Mouse (Mus musculus) cerebellum, adult 11-12 months (tissue): ENCODE data around the gene Nfkbil1.
A peak's percentile ranks its signal among the peaks of the same experiment; 100 is the strongest.

ENCODE experiments used
- DNase-seq: peaks from one replicate; pipeline ENCODE4 v3.0.0; 2022

Nfkbil1 gene

DNA sequence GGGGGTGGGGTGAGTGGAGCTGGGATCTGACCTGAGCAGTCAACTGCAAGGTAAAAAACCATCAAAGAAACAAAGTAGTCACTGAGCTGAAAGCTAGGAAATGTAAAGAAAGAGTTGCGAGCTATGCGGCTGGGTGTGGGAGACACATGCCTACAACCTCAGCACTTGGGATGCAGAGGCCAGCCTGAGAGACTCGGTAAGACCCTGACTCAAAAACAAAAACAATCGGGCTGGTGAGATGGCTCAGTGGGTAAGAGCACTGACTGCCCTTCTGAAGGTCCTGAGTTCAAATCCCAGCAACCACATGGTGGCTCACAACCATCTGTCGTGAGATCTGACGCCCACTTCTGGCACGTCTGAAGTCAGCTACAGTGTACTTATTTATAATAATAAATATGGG lies 1.5 kb downstream of the Nfkbil1 start:
- peak; percentile 37 for DNase-seq

GRCm38 (mm10) chr17:35233114-35233980 lies 2.2 kb downstream of the Nfkbil1 start, which contains the start of gene Atp6v1g2:
Atp6v1g2 (plus strand) TSS chr17:35233660.
- peak; percentile 43 for DNase-seq

DNA sequence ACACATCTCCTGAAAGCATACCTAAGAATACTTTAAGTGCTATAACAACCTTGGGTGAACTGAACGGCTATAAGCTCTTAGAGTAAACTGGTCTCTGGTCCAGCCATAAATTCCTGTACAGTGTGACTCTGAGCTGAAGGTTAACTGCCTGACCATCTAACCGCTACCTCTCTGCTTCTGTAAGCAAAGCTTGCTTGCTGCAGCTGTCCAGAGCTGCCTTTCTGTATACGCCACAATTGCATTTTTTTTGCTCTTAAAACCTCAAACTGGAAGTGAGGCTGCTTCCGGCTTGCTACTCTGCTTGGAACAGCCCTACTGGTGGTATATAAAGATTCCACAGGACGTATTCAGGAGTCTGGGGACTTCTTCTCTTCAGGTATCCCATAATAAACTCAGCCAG lies 2.9 kb downstream of the Nfkbil1 start:
- DNase-seq, result no peak

GRCm38 (mm10) chr17:35232043-35232442 lies 3.5 kb downstream of the Nfkbil1 start:
- peak; percentile 68 for DNase-seq

DNA sequence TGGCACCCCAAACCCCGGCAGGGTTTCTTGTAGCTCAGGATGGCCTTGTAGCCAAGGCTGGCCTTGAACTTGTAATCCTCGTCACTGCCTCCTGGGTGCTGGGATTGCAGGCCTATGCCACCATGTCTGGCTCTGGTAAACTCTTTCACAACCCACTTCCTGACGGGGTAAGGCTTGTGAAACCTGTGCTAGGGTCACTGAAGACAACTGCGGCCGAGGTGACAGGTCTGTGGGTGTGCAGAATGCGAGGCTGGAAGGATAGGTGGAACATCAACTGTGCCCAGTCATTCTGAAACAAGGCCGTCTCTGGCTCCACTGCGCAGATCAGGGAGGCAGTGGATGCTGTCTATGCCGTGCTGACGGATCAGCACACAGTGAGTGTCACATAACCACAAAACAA lies 4.6 kb downstream of the Nfkbil1 start:
- DNase-seq, result peak; percentile 18

GRCm38 (mm10) chr17:35226561-35227046 lies 9.0 kb downstream of the Nfkbil1 start:
- no peak for DNase-seq

DNA sequence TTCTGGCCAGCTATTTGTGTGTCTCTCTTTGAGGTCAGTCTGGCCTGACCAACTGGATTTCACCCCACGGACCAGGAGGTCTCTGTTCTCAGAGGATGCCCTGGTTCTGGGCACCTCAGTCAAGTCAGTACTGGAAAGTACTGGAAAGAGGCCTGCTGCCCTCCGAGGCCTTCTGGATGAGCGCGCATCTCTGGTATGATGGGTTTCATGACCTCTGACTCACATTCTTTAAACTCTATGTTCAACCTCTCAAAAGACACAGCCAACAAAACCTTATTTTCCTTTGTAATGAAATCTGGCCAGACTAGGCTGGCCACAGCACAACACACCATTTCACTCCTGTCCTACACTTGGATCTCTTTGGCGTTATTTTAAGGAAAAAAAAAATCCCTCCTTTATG lies 10.1 kb downstream of the Nfkbil1 start:
- no peak for DNase-seq

- no peak for DNase-seq
These were observed 11.0 kb downstream of the Nfkbil1 start for GRCm38 (mm10) chr17:35224641-35225040.

DNA sequence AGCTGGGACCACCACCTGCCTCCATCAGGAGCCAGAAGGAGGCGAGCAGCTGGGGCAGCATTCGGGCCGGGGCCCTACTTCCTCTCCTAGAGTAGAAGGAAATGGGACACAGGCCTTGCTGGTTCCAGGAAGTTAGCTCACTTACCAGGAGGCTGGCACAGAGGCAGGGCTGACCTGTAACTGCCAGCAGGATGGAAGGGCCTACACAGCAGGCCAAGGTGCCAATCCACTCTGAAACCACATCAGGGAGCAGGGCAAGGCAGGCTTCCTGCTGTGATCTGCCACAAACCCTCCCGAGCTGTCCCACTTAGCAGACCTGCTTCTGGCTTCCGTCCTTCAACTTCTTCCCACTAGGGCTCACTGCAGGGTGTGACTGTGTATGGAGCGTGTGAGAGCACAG lies 13.3 kb downstream of the Nfkbil1 start:
- DNase-seq, result peak; percentile 14

DNA sequence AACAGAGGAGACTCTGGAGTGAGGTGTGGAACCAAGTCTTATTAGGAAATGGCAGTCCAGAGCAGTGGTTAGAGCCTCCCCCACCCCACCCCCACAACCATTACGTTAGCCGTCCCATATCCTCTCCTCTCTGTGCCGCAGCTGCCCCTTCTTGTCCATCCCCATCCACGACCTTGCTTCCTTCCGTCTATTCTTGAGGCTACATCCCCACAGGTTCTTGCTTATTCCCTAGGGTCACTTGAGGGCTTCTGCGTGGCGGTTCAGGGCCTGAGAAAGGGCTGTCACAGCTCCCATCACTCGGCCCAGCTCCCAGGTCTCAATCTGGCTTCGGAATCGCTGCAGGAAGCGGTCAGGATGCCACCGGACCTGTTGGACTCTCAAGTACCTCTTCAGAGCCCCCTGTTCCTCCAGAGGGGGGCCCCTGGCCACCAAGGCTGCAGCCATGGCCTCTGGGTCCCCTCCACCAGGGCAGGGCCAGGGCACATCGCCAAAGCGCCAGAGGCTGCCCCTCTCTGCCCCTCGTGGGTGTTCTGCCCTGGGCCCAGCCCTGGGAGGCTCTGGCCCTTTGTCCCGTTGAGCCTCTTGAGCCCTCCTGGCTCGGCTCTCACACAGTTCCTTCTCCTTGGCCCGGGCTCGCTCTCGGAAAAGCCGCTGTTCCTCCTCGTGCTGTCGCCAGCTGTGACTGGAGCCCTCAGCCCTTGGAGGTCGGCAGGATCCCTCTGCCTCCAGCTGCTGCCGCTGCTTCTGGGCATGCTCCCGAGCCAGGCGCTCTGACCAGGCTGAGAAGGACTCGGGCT lies 15.2 kb downstream of the Nfkbil1 start, which contains the start of gene Gm16181:
Gm16181 (plus strand) TSS at position 679 of the 797 bp plus-strand sequence.
- peak; percentile 12 for DNase-seq

GRCm38 (mm10) chr17:35219601-35220041 lies 16.0 kb downstream of the Nfkbil1 start:
- DNase-seq, result peak; percentile 13

- DNase-seq, result no peak
These were observed 16.9 kb downstream of the Nfkbil1 start for GRCm38 (mm10) chr17:35218516-35219193.

DNA sequence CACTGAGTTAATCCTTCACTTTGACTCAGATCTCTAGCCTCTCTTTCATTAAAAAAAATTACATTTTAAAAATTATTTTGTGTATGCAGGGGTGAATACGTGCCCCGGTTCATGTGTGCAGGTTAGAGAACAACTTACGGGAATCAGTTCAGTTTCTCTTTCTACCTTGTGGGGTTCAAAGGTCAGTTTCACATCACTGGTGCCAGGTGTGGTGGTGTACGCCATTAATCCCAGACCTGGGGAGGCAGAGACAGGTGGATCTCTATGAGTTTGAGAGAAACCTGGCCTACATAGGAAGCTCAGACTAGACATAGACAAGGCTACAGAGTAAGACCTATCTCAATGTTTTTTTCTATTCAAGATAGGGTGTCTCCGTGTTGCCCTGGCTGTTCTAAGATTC lies 22.5 kb downstream of the Nfkbil1 start:
- no peak for DNase-seq

- DNase-seq, result no peak
These were observed 25.0 kb downstream of the Nfkbil1 start for GRCm38 (mm10) chr17:35210593-35210992.

- no peak for DNase-seq
These were observed 25.6 kb downstream of the Nfkbil1 start for GRCm38 (mm10) chr17:35209785-35210535.

- DNase-seq, result no peak
These were observed 30.2 kb downstream of the Nfkbil1 start for GRCm38 (mm10) chr17:35205380-35205769.

DNA sequence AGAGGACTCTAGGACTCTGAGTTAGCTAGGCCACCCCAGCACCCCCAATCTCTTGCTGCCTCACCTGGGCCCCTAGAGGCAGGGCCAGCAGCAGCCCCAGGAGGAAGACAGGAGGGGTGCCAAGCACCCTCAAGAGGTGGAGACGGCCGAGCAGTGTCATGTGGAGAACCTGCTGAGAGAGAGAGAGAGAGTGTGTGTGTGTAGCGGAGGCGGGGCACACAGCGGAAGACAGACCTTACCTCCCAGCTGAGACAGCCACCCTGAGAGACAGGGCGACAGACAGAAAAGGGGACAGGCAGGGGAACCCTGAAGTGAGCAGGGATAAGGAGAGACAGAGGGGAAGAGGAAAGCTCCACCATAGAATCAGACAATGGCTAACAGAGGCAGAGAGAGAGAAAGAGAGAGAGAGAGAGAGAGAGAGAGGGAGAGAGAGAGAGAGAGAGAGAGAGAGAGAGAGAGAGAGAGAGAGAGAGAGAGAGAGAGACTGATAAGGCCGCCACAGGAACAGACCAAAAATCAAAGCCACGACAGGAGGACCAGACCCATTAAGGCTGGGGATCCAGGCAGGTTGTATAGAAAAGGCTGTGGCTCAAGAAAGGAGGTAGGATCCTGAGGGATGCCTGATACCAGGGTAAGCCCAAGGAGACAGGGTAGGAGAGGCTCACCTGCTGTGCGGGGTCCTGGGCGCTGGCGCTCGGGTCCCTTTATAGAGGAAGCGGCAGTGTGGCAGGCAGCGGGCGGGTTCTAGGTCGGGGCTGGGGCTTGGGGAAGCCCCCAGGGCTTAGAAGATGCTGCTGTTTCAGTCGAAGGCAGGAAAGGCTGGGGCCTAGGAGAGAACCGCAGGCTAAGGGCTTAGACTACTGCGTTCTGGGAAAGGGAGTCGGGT lies 30.9 kb downstream of the Nfkbil1 start, which contains the start of gene Lta:
Lta (minus strand) TSS at position 858 of the 886 bp plus-strand sequence.
- DNase-seq, result no peak

DNA sequence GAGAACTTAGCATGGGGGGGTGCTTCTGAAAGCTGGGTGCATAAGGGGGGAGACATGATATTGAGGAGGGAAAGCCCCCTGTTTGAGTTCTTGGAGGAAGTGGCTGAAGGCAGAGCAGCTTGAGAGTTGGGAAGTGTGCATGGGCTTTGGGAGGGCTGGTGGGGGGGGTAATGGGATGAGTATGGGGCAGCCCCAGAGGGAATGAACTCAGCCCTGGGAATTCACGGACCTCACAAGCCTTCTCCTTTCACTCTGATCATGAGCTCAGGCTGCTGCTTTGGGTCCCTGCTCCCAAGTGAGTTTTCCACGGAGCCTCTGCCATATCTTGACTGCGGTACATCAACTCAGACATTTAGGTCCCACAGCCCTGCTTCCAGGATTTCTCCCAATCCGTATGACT lies 33.1 kb downstream of the Nfkbil1 start:
- no peak for DNase-seq

GRCm38 (mm10) chr17:35201787-35202186 lies 33.8 kb downstream of the Nfkbil1 start, which contains the start of gene Tnf:
Tnf (minus strand) TSS chr17:35202007.
- no peak for DNase-seq

GRCm38 (mm10) chr17:35201128-35201527 lies 34.5 kb downstream of the Nfkbil1 start:
- no peak for DNase-seq

DNA sequence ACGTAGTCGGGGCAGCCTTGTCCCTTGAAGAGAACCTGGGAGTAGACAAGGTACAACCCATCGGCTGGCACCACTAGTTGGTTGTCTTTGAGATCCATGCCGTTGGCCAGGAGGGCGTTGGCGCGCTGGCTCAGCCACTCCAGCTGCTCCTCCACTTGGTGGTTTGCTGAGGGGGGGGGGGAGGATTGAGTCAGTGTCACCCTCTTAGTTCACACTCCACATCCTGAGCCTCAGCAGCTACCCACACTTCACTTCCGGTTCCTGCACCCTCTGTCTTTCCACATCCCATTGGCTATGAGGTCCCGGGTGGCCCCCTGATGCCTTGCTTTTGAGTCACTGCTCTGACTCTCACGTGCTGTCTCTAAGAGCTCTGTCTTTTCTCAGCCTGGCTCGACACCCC lies 35.2 kb downstream of the Nfkbil1 start:
- no peak for DNase-seq
